Mouse (Mus musculus) limb, embryonic 15.5 days (tissue): ENCODE data around the gene Zfp382. TPM values are rescaled to one million over a fixed set of nuclear protein-coding genes. Genes with fewer than 3 reads are reported as not detected.
"Not testable (repeated sequence)": the region's sequence is repeated elsewhere in the genome, so short reads cannot be mapped to it uniquely, and the experiment has no call there.

ENCODE experiments used
- ATAC-seq: fragments of 200-750 bp; cut with Nextera tagmentation; 2 replicates; pipeline ENCODE4 v1.8.0; 2017; ENCODE audit warnings: low read depth, moderate TSS enrichment; ENCODE audit not compliant: insufficient number of reproducible peaks, low FRiP score, low TSS enrichment
- H3K27ac ChIP-seq: fragments of 300-500 bp; sonication (generic); 2 replicates; pipeline ENCODE4 v1.5.1; 2015; ENCODE audit warnings: moderate library complexity, mild to moderate bottlenecking, inconsistent platforms
- H3K27me3 ChIP-seq: fragments of 300-500 bp; sonication (generic); 2 replicates; pipeline ENCODE4 v1.6.1; 2015; ENCODE audit warnings: inconsistent platforms
- H3K36me3 ChIP-seq: fragments of 300-500 bp; sonication (generic); 2 replicates; pipeline ENCODE4 v1.6.1; 2015; ENCODE audit warnings: inconsistent platforms
- H3K4me1 ChIP-seq: fragments of 300-500 bp; sonication (generic); 2 replicates; pipeline ENCODE4 v1.6.1; 2015; ENCODE audit warnings: inconsistent platforms
- H3K4me2 ChIP-seq: fragments of 300-500 bp; sonication (generic); 2 replicates; pipeline ENCODE4 v1.6.1; 2015; ENCODE audit warnings: mild to moderate bottlenecking, inconsistent platforms
- H3K4me3 ChIP-seq: fragments of 300-500 bp; sonication (generic); 2 replicates; pipeline ENCODE4 v1.5.1; 2015; ENCODE audit warnings: mild to moderate bottlenecking, inconsistent platforms
- H3K9ac ChIP-seq: fragments of 300-500 bp; sonication (generic); 2 replicates; pipeline ENCODE4 v1.6.1; 2015; ENCODE audit warnings: inconsistent platforms
- H3K9me3 ChIP-seq: fragments of 300-500 bp; sonication (generic); 2 replicates; pipeline ENCODE4 v1.6.1; 2016; ENCODE audit warnings: inconsistent platforms
- WGBS: fragments of 180-500 bp; shearing (Covaris S2); methylation state at CpG from one replicate; pipeline ENCODE4 v1.1.7; 2015; 5-methylcytosine and 5-hydroxymethylcytosine counted together
- polyA plus RNA-seq: library from polyadenylated mRNA; unstranded; fragments of >200 nt; fragmentation: Nextera tagmentation; extraction: Ambion mirVana; gene quantifications from 2 replicates; pipeline ENCODE4 v1.2.1, GENCODE M21; 2015

The Zfp382 gene
- polyA plus RNA-seq, 1 experiment from 2014 or later = 13.2 TPM

GRCm38 (mm10) chr7:30155507-30155906 lies 33.8 kb downstream of the Zfp382 start:
- H3K9ac ChIP-seq = no peak overlapping the region
- no peaks in the 10 kb centered on the region for H3K27me3 ChIP-seq
- H3K4me1 ChIP-seq = no peaks in the 10 kb centered on the region
- H3K4me3 ChIP-seq = no peak overlapping the region
- ATAC-seq = no peak
- H3K9me3 ChIP-seq = peaks cover 68% of the 10 kb centered on the region
- H3K4me2 ChIP-seq = no peak overlapping the region
- H3K27ac ChIP-seq = no peak overlapping the region
- H3K36me3 ChIP-seq = peaks cover 79% of the 10 kb centered on the region
- WGBS = 92% methylated on average over 3 of the region's 3 CpGs

DNA sequence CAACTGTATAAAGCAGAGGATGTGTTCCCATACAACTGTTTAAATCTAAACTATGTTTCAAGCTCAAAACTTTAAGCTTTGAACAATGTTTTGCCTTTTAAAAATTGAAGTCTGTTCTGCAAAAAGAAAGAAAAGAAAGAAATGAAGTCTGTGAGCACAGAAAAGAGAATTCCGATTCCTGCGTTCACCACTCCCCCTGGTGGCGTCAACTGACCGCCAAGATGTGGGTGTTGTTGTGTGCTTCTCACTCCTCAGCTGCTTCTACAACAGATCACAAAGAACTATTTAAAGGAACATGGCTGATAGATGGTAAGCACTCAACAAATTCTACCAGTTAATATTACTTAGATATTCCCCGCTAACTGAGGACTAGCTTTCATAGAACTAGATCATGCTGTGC lies 41.4 kb downstream of the Zfp382 start:
- H3K36me3 ChIP-seq = peaks cover 91% of the 10 kb centered on the region
- H3K4me2 ChIP-seq = no peak overlapping the region
- H3K27ac ChIP-seq = no peak overlapping the region
- H3K4me1 ChIP-seq = no peaks in the 10 kb centered on the region
- no peak overlapping the region for H3K9ac ChIP-seq
- ATAC-seq = no peak
- 96% methylated on average over 5 of the region's 5 CpGs for WGBS
- H3K9me3 ChIP-seq = peaks cover 62% of the 10 kb centered on the region
- no peak overlapping the region for H3K4me3 ChIP-seq
- H3K27me3 ChIP-seq = no peaks in the 10 kb centered on the region

GRCm38 (mm10) chr7:30164745-30165144 lies 43.0 kb downstream of the Zfp382 start:
- Histone ChIP-seq H3K4me2 (no peak overlapping the region), H3K4me3 (no peak overlapping the region), H3K9me3 (peaks cover 47% of the 10 kb centered on the region), H3K27me3 (no peaks in the 10 kb centered on the region), H3K4me1 (no peaks in the 10 kb centered on the region; the same call in 1 of the 2 replicates), H3K9ac (no peak overlapping the region), H3K27ac (no peak overlapping the region), H3K36me3 (peaks cover 74% of the 10 kb centered on the region)
- ATAC-seq = no peak
- WGBS = 90% methylated on average over 2 of the region's 2 CpGs

DNA sequence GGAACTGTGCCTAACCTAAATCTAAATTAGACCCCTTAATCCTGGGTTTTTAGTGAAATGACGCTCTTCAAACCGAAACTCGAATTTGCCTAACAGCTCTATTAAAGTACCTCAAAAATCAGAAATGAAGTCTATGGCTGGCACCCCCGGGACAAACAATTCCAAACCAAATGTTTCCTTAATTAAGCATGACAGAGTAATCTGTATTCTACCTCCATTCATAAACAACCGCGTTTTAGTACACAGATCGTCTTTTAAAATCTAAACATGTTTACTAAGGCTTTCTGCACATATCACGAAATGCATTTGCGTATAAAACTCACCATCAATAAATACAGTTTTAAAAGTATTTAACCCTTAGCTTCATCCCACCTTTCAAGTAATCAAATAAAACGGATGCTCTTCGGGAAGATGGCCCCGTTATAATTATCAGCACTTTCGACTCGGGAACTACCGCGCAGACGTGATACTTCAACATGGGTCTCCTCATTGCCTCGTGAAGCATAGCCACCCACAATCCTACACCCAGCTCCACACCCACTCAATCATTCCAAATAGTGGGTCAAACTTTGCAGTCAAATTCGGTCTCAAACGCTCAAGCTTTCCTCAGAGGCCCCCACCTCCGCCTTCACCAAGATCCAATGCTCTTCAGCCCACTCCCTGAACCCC lies 47.3 kb downstream of the Zfp382 start:
- WGBS = 2% methylated on average over 21 of the region's 21 CpGs
- no peaks in the 10 kb centered on the region for H3K27me3 ChIP-seq
- H3K9me3 ChIP-seq = peaks cover 19% of the 10 kb centered on the region
- peak overlapping the region; percentile 61 for H3K4me3 ChIP-seq
- peak; percentile 33 for ATAC-seq
- H3K4me2 ChIP-seq = peak overlapping the region; percentile 59
- H3K36me3 ChIP-seq = peaks cover 33% of the 10 kb centered on the region
- peak overlapping the region; percentile 93 for H3K27ac ChIP-seq
- peaks cover 8% of the 10 kb centered on the region for H3K4me1 ChIP-seq
- peak overlapping the region; percentile 64 for H3K9ac ChIP-seq

GRCm38 (mm10) chr7:30169583-30170282 lies 48.0 kb downstream of the Zfp382 start, which contains the start of gene Zfp146:
Gene Zfp146 (minus strand): TSS chr7:30169750.
- Histone ChIP-seq H3K4me3 (peak within 1 kb of the TSS; percentile 61), H3K4me2 (peak within 1 kb of the TSS; percentile 59), H3K9me3 (peaks cover 15% of the 10 kb centered on the region; the same call in 1 of the 2 replicates), H3K27ac (peak within 1 kb of the TSS; percentile 93), H3K4me1 (peaks cover 8% of the 10 kb centered on the region), H3K27me3 (no peaks in the 10 kb centered on the region), H3K9ac (peak within 1 kb of the TSS; percentile 64), H3K36me3 (peaks cover 29% of the 10 kb centered on the region)
- peak; percentile 97 for ATAC-seq
- under 1% methylated on average over 36 of the region's 36 CpGs for WGBS

DNA sequence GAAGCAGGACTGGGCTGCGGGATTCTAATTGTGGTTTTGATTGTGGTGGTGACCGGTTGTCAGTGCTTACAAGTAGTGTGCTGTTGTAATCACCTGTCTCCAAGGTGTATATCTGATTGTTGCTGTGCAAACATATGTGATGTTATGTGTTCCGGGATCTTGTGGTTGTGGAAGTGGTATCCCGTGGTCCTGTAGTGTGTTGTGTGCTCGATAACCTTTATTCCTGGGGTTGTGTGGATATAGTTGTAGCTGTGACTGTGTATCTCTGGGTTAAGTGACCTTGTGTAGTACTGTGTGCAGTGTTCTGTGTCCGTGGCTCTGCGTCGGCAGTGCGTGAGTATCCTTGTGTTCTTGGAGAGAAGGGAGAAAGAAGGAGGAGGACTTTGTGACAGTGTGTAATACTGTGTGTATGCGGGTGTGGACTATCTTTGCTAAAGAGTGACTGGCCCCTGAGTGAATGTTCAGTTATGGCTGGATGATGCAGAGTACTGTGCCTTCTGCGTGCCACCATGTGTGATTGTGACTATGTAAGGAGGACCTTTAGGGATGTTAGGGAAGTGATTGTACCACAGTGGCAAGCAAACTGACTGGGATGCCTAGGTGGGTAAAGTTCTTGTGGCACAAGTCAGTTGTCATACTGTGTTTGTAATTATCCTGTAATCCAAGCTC lies 48.7 kb downstream of the Zfp382 start:
- Histone ChIP-seq H3K9ac (peak overlapping the region; percentile 64), H3K9me3 (0 out of 2 replicates have a peak, but pooled peaks cover 11% of the 10 kb centered on the region), H3K4me1 (peaks cover 8% of the 10 kb centered on the region), H3K27ac (peak overlapping the region; percentile 93), H3K4me3 (peak overlapping the region; percentile 61), H3K27me3 (no peaks in the 10 kb centered on the region), H3K4me2 (peak overlapping the region; percentile 59), H3K36me3 (peaks cover 22% of the 10 kb centered on the region)
- peak; percentile 9 for ATAC-seq
- 23% methylated on average over 11 of the region's 11 CpGs for WGBS

GRCm38 (mm10) chr7:30176474-30176873 lies 54.7 kb downstream of the Zfp382 start:
- Histone ChIP-seq H3K4me3 (no peak overlapping the region), H3K27me3 (no peaks in the 10 kb centered on the region), H3K9me3 (no peaks in the 10 kb centered on the region), H3K4me1 (no peaks in the 10 kb centered on the region), H3K9ac (no peak overlapping the region), H3K36me3 (peaks cover 26% of the 10 kb centered on the region), H3K4me2 (no peak overlapping the region), H3K27ac (no peak overlapping the region)
- no peak for ATAC-seq
- 86% methylated on average over 12 of the region's 12 CpGs for WGBS

- ATAC-seq = no peak
- Histone ChIP-seq H3K9me3 (no peaks in the 10 kb centered on the region), H3K9ac (no peak overlapping the region), H3K27ac (no peak overlapping the region), H3K4me3 (no peak overlapping the region), H3K4me2 (no peak overlapping the region), H3K27me3 (no peaks in the 10 kb centered on the region), H3K36me3 (peaks cover 26% of the 10 kb centered on the region), H3K4me1 (no peaks in the 10 kb centered on the region)
- 78% methylated on average over 11 of the region's 11 CpGs for WGBS
Measured at GRCm38 (mm10) chr7:30178256-30178655, 56.5 kb downstream of the Zfp382 start.

DNA sequence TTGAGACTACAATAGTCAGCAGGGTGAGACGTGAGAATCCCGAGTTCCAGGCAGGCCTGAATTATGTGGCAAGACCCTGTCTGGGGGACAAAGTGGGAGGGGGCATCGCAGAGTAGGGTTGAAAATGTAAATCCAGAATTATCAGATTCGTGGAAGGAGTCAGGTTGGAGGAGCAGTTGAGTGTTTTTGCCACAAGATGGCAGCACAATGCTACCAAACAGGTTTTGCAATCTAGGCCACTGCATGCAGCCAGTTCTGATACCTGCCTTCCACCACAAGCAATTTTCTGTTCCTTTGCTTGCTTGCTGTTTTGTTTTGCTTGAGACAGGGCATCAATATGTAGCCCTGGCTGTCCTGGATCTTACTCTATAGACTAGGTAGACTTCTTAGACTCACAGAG lies 59.6 kb downstream of the Zfp382 start:
- Histone ChIP-seq H3K4me3 (no peak overlapping the region), H3K27ac (no peak overlapping the region), H3K4me2 (no peak overlapping the region), H3K4me1 (peaks cover 9% of the 10 kb centered on the region), H3K36me3 (peaks cover 33% of the 10 kb centered on the region), H3K9ac (no peak overlapping the region), H3K9me3 (no peaks in the 10 kb centered on the region), H3K27me3 (no peaks in the 10 kb centered on the region)
- ATAC-seq = no peak
- WGBS = 5% methylated on average over 4 of the region's 4 CpGs

GRCm38 (mm10) chr7:30181929-30182328 lies 60.2 kb downstream of the Zfp382 start:
- not testable (repeated sequence) for H3K4me3 ChIP-seq, H3K27ac ChIP-seq, ATAC-seq, H3K4me2 ChIP-seq, H3K27me3 ChIP-seq, H3K4me1 ChIP-seq, H3K9me3 ChIP-seq, H3K9ac ChIP-seq
- WGBS = 92% methylated on average over 10 of the region's 10 CpGs
- peaks cover 35% of the 10 kb centered on the region for H3K36me3 ChIP-seq

- WGBS = 57% methylated on average over 7 of the region's 7 CpGs
- not testable (repeated sequence) for ATAC-seq, H3K9me3 ChIP-seq, H3K27me3 ChIP-seq, H3K4me3 ChIP-seq, H3K9ac ChIP-seq, H3K27ac ChIP-seq, H3K4me2 ChIP-seq, H3K4me1 ChIP-seq
- peaks cover 41% of the 10 kb centered on the region for H3K36me3 ChIP-seq
Measured at GRCm38 (mm10) chr7:30183189-30183588, 61.4 kb downstream of the Zfp382 start.

GRCm38 (mm10) chr7:30183879-30184289 lies 62.1 kb downstream of the Zfp382 start, which contains the start of gene Cox7a1:
Gene Cox7a1 (plus strand): TSS chr7:30184144.
- no peak within 1 kb of the TSS for H3K27ac ChIP-seq
- H3K4me2 ChIP-seq = peak within 1 kb of the TSS; percentile 42
- H3K9ac ChIP-seq = no peak within 1 kb of the TSS; the same call in 1 of the 2 replicates
- peaks cover 41% of the 10 kb centered on the region for H3K36me3 ChIP-seq
- ATAC-seq = 0 out of 2 replicates have a peak, but pooled peaks have one; percentile 20
- H3K4me3 ChIP-seq = peak within 1 kb of the TSS; percentile 18
- H3K27me3 ChIP-seq = no peaks in the 10 kb centered on the region
- WGBS = 3% methylated on average over 11 of the region's 11 CpGs
- H3K9me3 ChIP-seq = no peaks in the 10 kb centered on the region
- H3K4me1 ChIP-seq = peaks cover 9% of the 10 kb centered on the region
